Mouse (Mus musculus) testis, adult 2 months (tissue): ENCODE measurements around the gene Gm20388.

ENCODE experiments used
- CTCF ChIP-seq: fragments of 200-500 bp; IDR thresholded peaks from 2 replicates; pipeline ENCODE4 v1.5.1; 2012; ENCODE audit warnings: low read depth, mild to moderate bottlenecking, inconsistent platforms, low read length, moderate library complexity; ENCODE audit not compliant: control insufficient read depth, insufficient read depth, insufficient replicate concordance
- POLR2A ChIP-seq: fragments of 200-500 bp; IDR thresholded peaks from 2 replicates; pipeline ENCODE4 v1.6.1; 2012; ENCODE audit warnings: low read depth, mild to moderate bottlenecking, inconsistent platforms, low read length, moderate library complexity; ENCODE audit not compliant: control insufficient read depth

- no peak for TF ChIP-seq CTCF
- TF ChIP-seq POLR2A: no peak
Measured at GRCm38 (mm10) chr8:122149606-122150005, 2239.0 kb downstream of the Gm20388 start.
